Mouse (Mus musculus): ENCODE data around the gene 3110082J24Rik. TPM values are rescaled to one million over a fixed set of nuclear protein-coding genes. Genes with fewer than 3 reads are reported as not detected.

Gene 3110082J24Rik
- total and polyA plus RNA-seq, 3 experiments: not detected

- no peaks in the 10 kb centered on the region for H3K9me3 ChIP-seq (replicated peaks)
- no peaks in the 10 kb centered on the region for H3K27me3 ChIP-seq (ENCODE audit: insufficient read depth, low read length)
- no peaks in the 10 kb centered on the region for H3K4me1 ChIP-seq (ENCODE audit: insufficient read depth, low read depth, low read length)
- H3K36me3 ChIP-seq (replicated peaks): peaks cover 91% of the 10 kb centered on the region
- ATAC-seq (ENCODE audit: extremely low read depth, insufficient number of reproducible peaks, low FRiP score, poor library complexity, severe bottlenecking) (no peak), DNase-seq (ENCODE audit: low spot score) (no peak)
- TF ChIP-seq GATA2 (IDR thresholded peaks at IDR 0.05; ENCODE audit: borderline replicate concordance, low read depth, low read length) (no peak), POLR2AphosphoS5 (IDR thresholded peaks at IDR 0.05; ENCODE audit: insufficient replicate concordance, low read depth, low read length) (no peak), CTCF (IDR thresholded peaks at IDR 0.05; ENCODE audit: low read depth, low read length) (no peak), GATA1 (IDR thresholded peaks at IDR 0.05; ENCODE audit: borderline replicate concordance, low read length) (no peak), TAL1 (conservative IDR thresholded peaks at IDR 0.05; ENCODE audit: low read depth, low read length) (no peak)
- no peak overlapping the region for H3K4me3 ChIP-seq (ENCODE audit: low read depth, low read length)
Measured at GRCm38 (mm10) chr5:30132173-30132572, 26.3 kb upstream of the 3110082J24Rik start.

- no peaks in the 10 kb centered on the region for H3K9me3 ChIP-seq (replicated peaks)
- DNase-seq (ENCODE audit: low spot score) (no peak), ATAC-seq (ENCODE audit: extremely low read depth, insufficient number of reproducible peaks, low FRiP score, poor library complexity, severe bottlenecking) (no peak)
- peaks cover 94% of the 10 kb centered on the region for H3K36me3 ChIP-seq (replicated peaks)
- no peak for TF ChIP-seq GATA2 (IDR thresholded peaks at IDR 0.05; ENCODE audit: borderline replicate concordance, low read depth, low read length)
- no peak for TF ChIP-seq CTCF (IDR thresholded peaks at IDR 0.05; ENCODE audit: low read depth, low read length)
- H3K27me3 ChIP-seq (ENCODE audit: insufficient read depth, low read length): no peaks in the 10 kb centered on the region
- H3K4me3 ChIP-seq (ENCODE audit: low read depth, low read length): no peak overlapping the region
- no peaks in the 10 kb centered on the region for H3K4me1 ChIP-seq (ENCODE audit: insufficient read depth, low read depth, low read length)
Measured at GRCm38 (mm10) chr5:30131246-30131645, 25.4 kb upstream of the 3110082J24Rik start.

GRCm38 (mm10) chr5:30128680-30129079 lies 22.8 kb upstream of the 3110082J24Rik start:
- DNase-seq (ENCODE audit: low spot score) (no peak), ATAC-seq (ENCODE audit: extremely low read depth, insufficient number of reproducible peaks, low FRiP score, poor library complexity, severe bottlenecking) (no peak)
- Histone ChIP-seq H3K4me3 (ENCODE audit: low read depth, low read length) (no peak overlapping the region), H3K4me1 (ENCODE audit: insufficient read depth, low read depth, low read length) (no peaks in the 10 kb centered on the region), H3K9me3 (replicated peaks) (no peaks in the 10 kb centered on the region), H3K36me3 (replicated peaks) (peaks cover 93% of the 10 kb centered on the region), H3K27me3 (ENCODE audit: insufficient read depth, low read length) (no peaks in the 10 kb centered on the region)
- TF ChIP-seq TAL1 (conservative IDR thresholded peaks at IDR 0.05; ENCODE audit: low read depth, low read length) (no peak), GATA2 (IDR thresholded peaks at IDR 0.05; ENCODE audit: borderline replicate concordance, low read depth, low read length) (no peak)

GRCm38 (mm10) chr5:30127921-30128597 lies 22.2 kb upstream of the 3110082J24Rik start:
- Histone ChIP-seq H3K27me3 (ENCODE audit: insufficient read depth, low read length) (no peaks in the 10 kb centered on the region), H3K9me3 (replicated peaks) (no peaks in the 10 kb centered on the region), H3K4me3 (ENCODE audit: low read depth, low read length) (no peak overlapping the region), H3K36me3 (replicated peaks) (peaks cover 93% of the 10 kb centered on the region), H3K4me1 (ENCODE audit: insufficient read depth, low read depth, low read length) (no peaks in the 10 kb centered on the region)
- TF ChIP-seq TAL1 (conservative IDR thresholded peaks at IDR 0.05; ENCODE audit: low read depth, low read length): no peak
- no peak for DNase-seq (ENCODE audit: low spot score)
- no peak for ATAC-seq (ENCODE audit: extremely low read depth, insufficient number of reproducible peaks, low FRiP score, poor library complexity, severe bottlenecking)

- TF ChIP-seq GATA2 (IDR thresholded peaks at IDR 0.05; ENCODE audit: borderline replicate concordance, low read depth, low read length) (no peak), CTCF (IDR thresholded peaks at IDR 0.05; ENCODE audit: low read depth, low read length) (no peak), TAL1 (conservative IDR thresholded peaks at IDR 0.05; ENCODE audit: low read depth, low read length) (no peak), GATA1 (IDR thresholded peaks at IDR 0.05; ENCODE audit: borderline replicate concordance, low read length) (no peak), POLR2AphosphoS5 (IDR thresholded peaks at IDR 0.05; ENCODE audit: insufficient replicate concordance, low read depth, low read length) (no peak)
- no peaks in the 10 kb centered on the region for H3K27me3 ChIP-seq (ENCODE audit: insufficient read depth, low read length)
- ATAC-seq (ENCODE audit: extremely low read depth, insufficient number of reproducible peaks, low FRiP score, poor library complexity, severe bottlenecking) (no peak), DNase-seq (ENCODE audit: low spot score) (no peak)
- no peaks in the 10 kb centered on the region for H3K4me1 ChIP-seq (ENCODE audit: insufficient read depth, low read depth, low read length)
- H3K9me3 ChIP-seq (replicated peaks): no peaks in the 10 kb centered on the region
- H3K4me3 ChIP-seq (ENCODE audit: low read depth, low read length): no peak overlapping the region
- H3K36me3 ChIP-seq (replicated peaks): peaks cover 94% of the 10 kb centered on the region
Measured at GRCm38 (mm10) chr5:30126756-30127155, 20.9 kb upstream of the 3110082J24Rik start.

- H3K27me3 ChIP-seq (ENCODE audit: insufficient read depth, low read length): no peaks in the 10 kb centered on the region
- no peaks in the 10 kb centered on the region for H3K4me1 ChIP-seq (ENCODE audit: insufficient read depth, low read depth, low read length)
- no peaks in the 10 kb centered on the region for H3K9me3 ChIP-seq (replicated peaks)
- DNase-seq (ENCODE audit: low spot score): no peak
- no peak for ATAC-seq (ENCODE audit: extremely low read depth, insufficient number of reproducible peaks, low FRiP score, poor library complexity, severe bottlenecking)
- TF ChIP-seq CTCF (IDR thresholded peaks at IDR 0.05; ENCODE audit: low read depth, low read length) (peak; percentile 83), GATA1 (IDR thresholded peaks at IDR 0.05; ENCODE audit: borderline replicate concordance, low read length) (no peak)
- no peak overlapping the region for H3K4me3 ChIP-seq (ENCODE audit: low read depth, low read length)
- H3K36me3 ChIP-seq (replicated peaks): peaks cover 99% of the 10 kb centered on the region
Measured at GRCm38 (mm10) chr5:30125587-30125986, 19.7 kb upstream of the 3110082J24Rik start.

GRCm38 (mm10) chr5:30122481-30122880 lies 16.6 kb upstream of the 3110082J24Rik start:
- ATAC-seq (ENCODE audit: extremely low read depth, insufficient number of reproducible peaks, low FRiP score, poor library complexity, severe bottlenecking): no peak
- Histone ChIP-seq H3K36me3 (replicated peaks) (peaks cover 99% of the 10 kb centered on the region), H3K9me3 (replicated peaks) (no peaks in the 10 kb centered on the region), H3K27me3 (ENCODE audit: insufficient read depth, low read length) (no peaks in the 10 kb centered on the region), H3K4me3 (ENCODE audit: low read depth, low read length) (no peak overlapping the region), H3K4me1 (ENCODE audit: insufficient read depth, low read depth, low read length) (no peaks in the 10 kb centered on the region)
- no peak for TF ChIP-seq POLR2AphosphoS5 (IDR thresholded peaks at IDR 0.05; ENCODE audit: insufficient replicate concordance, low read depth, low read length)
- TF ChIP-seq GATA2 (IDR thresholded peaks at IDR 0.05; ENCODE audit: borderline replicate concordance, low read depth, low read length): no peak
- no peak for TF ChIP-seq TAL1 (conservative IDR thresholded peaks at IDR 0.05; ENCODE audit: low read depth, low read length)
- TF ChIP-seq GATA1 (IDR thresholded peaks at IDR 0.05; ENCODE audit: borderline replicate concordance, low read length): no peak
- no peak for TF ChIP-seq CTCF (IDR thresholded peaks at IDR 0.05; ENCODE audit: low read depth, low read length)
- no peak for DNase-seq (ENCODE audit: low spot score)
